Mouse (Mus musculus): Measurements from ENCODE around the gene Nacc1.

DNA sequence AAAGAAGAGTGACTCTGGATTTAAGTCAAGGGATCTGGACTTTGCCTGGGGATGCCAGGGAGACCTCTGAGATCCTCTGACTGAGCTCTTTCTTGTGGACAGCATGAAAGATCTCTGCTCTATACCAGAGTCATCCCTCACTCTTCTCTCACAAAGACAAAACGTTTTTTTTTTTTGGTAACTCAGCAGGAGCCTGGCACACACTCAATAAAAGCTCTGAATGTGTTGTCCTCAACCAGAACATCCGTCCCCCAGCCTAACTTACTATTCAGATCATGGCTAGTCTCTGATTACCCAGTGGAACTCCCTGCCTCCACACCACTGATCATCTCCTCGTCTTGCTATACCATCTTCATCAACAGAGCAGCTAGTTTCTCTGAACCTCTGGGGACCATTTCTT, 3.1 kb downstream of the Nacc1 start:
- TF ChIP-seq TAL1 (IDR thresholded peaks at IDR 0.05; ENCODE audit: low read length) (no peak), GATA1 (IDR thresholded peaks at IDR 0.05; ENCODE audit: low read length) (no peak)
